Mouse (Mus musculus) embryo, embryonic 11.5 days (tissue): Measurements from ENCODE around the gene Lrriq4.

ENCODE experiments used
- DNase-seq: peaks from one replicate; pipeline ENCODE4 v3.0.0-alpha.2; 2012; ENCODE audit warnings: low read depth, low spot score

The Lrriq4 gene

DNA sequence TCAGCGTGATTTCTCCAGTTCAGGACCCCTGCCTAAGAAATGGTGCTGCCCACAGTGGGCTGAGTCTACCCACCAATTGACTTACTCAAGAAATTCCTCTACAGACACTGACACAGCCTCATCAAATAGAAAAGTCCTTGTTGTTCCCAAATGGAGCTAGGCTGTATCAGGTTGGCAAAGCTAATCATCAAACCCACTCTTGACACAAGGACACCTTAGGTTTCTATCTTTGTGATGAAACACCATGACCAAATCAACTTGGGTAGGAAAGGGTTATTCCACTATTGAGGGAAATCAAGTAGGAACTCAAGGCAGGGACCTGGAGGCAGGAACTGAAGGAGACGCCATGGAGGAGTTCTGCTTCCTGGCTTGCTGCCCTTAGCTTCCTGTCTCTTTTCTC lies at the start of gene Lrriq4:
Lrriq4 (plus strand) TSS at position 301 of the 400 bp plus-strand sequence.
- no peak for DNase-seq

- no peak for DNase-seq
Measured at GRCm38 (mm10) chr3:30595111-30595832, 49.0 kb upstream of the Lrriq4 start.

- no peak for DNase-seq
Measured at GRCm38 (mm10) chr3:30597271-30597670, 47.0 kb upstream of the Lrriq4 start.

DNA sequence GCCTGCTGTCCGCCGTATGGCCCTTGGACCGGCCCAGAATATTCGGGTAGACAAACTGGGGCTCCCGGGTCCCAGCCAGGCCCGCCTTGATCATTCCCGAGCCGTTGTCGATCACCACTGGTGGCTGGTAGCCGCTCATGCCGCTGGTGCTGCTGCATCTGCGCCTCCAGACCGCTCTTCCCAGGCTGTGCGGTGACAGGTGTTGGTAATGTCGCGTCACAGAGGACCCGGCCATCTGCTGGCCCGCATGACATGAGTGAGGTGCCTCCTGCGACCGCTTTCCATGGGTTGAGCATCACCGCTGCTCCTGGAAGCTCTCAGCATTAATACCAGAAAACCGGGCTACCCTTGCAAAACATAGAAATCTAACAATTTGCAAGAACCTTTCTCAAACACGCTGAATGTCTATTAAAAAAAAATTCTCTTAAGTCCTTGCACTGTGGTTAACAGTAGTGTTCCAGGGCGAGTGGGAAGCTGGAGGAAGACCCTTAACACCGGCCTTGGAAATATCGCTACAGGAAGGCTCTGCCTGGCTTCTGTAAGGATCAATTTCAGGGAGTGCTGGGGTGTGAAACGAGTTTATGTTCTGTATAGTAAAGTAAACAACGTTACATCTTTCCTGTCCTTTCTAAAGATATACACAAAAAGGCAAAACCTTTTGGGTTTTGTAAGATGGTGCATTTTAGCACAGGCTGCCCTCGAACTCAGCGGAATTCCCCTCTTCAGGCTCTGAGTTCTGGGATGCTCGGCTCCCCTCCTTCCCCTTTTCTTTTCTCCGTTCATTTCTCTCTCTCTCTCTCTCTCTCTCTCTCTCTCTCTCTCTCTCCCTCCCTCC lies 44.4 kb upstream of the Lrriq4 start, which contains the start of gene Actrt3:
Actrt3 (minus strand) TSS at position 229 of the 835 bp plus-strand sequence.
- DNase-seq, result no peak

DNA sequence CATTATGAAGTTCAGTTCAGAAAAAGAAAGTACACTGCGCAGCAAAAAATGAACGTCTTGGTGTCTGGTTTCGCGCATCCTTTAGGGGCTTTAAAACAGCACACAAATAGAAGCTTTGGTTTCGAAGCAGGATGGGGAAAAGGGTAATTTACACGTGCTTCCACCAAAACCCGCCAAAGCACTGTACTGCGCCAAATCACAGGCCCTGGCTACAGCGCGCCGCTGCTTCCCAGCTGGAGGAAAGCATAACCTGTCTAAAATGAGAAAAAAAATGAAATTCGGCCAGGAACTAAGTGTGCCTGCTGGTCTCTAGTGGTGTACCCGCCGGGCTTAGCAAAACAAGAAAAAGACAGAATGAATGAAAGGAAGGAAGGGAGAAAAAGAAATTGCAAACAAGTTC lies 43.6 kb upstream of the Lrriq4 start:
- no peak for DNase-seq

DNA sequence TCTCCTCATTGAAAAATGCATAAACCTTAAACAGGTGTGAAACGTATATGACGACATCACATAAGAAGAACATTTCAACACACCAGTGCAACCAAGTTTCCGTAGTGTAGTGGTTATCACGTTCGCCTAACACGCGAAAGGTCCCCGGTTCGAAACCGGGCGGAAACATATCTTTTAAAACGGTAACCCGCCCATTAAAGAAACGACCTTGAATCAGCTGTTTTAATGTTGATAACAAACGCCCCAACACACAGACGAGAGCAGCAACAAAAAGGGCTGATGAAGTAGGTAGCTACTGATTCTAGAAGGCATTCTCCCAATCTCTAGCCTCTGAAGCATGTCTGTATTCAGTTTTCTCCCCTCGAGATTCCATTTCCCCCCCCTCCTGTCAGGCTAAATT lies 43.1 kb upstream of the Lrriq4 start:
- DNase-seq, result peak; percentile 79

DNA sequence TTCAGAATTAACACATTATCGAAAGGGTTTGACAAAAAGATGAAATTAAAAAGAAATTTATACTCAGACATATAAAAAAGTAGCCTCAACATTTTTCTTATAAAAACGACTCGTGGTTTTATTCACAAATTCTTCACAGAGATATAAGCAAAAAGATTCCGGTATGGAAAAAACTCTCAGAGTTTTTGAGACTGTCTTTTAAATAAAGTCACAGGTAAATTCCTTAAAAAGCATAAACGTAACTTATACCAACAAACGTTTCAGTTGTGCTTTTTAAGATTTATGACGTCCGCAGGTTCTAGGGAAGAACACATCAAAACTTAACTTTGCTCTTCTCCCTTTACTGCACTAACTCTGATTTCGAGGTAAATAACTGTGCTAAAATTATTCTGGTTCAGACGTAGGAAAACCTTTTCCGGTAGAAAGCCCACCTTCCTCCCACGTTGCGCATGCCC lies 42.7 kb upstream of the Lrriq4 start:
- DNase-seq, result no peak

DNA sequence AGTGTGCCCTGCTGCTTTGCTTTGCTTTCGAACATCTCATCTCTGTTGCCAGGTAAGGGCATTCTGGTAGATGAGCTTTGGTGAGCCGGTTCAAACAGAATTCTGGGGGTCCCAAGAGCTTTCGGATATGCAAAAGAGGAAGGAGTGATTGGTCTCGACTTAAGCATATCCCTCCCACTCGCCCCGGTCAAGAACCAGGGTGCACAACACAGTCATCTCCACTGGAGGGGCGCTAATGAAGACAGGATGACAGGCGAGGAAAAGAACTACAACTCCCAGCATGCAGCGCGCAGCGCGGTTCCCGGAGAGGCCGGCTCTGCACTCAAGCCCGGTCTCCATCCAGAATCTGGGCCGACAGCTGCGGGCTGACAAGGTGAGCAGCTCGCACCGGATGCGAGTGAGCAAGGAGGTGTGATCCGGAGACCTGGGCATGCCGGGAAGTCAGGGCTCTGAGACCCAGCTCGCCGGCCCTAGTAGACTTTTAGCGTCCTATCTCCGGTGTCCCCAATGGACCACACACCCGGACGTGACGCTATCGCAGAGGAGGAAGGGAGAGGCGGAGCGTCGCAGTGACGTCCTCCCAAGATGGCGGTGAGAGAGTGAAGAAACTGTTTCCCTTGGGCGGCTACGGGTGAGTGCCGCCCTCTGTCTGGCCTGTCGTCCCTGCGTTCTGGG lies 42.1 kb upstream of the Lrriq4 start, which contains the start of gene Mynn:
Mynn (plus strand) TSS at position 1 of the 675 bp plus-strand sequence.
- DNase-seq, result peak; percentile 93

DNA sequence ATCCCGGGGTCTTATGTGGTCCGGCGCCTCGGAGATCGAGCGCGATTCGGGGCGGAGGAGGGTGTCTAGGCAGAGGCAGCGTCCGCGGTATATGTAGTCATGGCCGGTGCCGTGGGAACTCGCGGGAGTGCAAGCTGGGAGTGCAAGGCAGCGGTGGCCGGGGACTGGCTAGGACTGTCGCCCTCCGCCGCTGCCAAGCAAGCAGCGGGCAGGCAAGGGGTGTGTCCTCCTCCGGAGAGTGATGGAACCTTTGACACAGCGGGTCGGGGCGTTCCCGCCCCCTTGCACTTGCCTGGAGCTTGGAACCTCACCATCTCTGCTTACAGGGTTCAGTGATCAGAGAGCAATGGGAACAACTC lies 41.6 kb upstream of the Lrriq4 start:
- DNase-seq, result no peak

DNA sequence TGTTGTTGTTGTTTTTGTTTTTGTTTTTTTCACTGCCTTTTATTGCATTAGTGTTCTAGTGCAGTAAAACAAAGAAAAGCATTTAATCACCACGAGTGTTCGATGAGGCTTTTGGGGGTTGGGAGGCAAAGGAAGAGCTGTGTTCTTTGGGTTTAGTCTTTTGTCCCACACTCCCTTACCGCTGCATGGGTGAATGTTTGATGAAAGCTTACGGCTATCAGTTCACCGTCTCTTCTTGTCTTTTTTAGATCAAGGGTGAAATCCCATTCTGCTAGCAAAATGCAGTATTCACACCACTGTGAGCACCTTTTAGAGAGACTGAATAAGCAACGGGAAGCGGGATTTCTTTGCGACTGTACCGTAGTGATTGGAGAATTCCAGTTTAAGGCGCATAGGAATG lies 41.1 kb upstream of the Lrriq4 start:
- no peak for DNase-seq

DNA sequence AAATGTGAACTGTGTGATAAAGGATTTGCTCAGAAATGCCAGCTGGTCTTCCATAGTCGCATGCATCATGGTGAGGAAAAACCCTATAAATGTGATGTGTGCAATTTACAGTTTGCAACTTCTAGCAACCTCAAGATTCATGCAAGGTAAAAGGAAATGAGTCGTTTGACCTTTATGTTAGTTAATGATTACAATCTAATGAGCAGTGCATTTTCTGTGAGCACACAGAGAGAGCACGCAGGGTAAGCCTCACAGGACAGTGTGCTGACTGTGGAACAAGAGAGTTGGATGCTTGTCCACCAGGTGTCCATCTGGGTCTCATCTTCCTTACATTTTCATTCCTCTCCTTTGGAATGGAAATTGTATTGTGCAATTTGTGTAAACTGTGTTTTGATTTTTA lies 35.3 kb upstream of the Lrriq4 start:
- no peak for DNase-seq

- DNase-seq, result no peak
Measured at GRCm38 (mm10) chr3:30610930-30611329, 33.4 kb upstream of the Lrriq4 start.

DNA sequence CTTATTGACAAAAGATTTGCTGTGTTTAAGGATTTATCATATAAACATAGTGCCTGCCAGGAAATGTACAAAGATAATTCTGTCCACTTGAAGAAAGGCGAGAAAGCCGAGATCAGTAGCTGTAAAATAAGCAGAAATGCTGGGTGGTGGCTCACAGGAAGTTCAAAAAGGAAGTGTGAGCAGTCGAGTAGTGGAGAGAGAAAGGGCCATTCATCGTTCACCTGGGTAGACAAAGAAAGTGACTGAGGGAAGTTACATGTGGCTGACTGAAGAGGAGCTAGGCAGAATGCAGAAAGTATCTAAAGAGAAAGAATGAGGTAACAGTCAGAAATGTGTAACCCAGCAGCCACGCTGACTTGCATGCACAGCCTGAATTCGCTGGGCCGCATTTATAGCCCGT lies 24.2 kb upstream of the Lrriq4 start:
- no peak for DNase-seq

DNA sequence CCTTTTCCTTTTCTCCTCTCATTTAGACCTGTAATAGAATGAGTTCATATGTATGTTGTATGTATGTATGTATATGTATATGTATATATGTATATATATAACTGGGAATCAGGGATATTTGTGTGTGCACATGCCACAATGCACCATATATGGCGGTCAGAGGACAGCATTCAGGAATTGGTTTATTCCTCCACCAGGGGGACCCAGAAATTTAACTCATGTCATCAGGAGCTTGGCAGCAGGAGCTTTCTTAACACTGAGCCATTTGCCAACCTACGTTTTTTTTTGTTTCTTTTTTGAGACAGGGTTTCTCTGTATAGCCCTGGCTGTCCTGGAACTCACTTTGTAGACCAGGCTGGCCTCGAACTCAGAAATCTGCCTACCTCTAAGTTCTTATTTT lies 10.6 kb upstream of the Lrriq4 start:
- no peak for DNase-seq

DNA sequence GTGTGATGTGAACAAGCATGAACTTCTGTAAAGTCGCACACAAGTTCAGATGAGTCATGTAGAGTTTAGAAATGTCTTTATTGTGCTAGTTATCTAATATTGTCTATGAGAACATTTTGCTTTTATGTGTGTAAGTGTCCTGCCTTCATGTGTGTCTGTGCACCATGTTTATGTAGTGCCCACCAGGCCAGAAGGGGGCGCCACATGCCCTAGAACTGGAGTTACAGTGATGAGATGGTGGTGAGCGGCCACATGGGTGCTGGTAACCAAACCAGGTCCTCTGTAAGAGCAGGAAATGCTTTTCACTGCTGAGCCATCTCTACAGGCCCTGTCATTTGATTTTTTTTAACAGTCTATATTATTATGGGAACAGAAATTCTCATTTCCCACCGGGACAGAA lies 8.7 kb upstream of the Lrriq4 start:
- DNase-seq, result no peak

GRCm38 (mm10) chr3:30646761-30647160 lies 2.5 kb downstream of the Lrriq4 start:
- no peak for DNase-seq

- DNase-seq, result peak; percentile 47
Measured at GRCm38 (mm10) chr3:30647440-30648090, 3.3 kb downstream of the Lrriq4 start, which contains the start of gene Lrrc34. Lrrc34 (minus strand) TSS chr3:30647869.

DNA sequence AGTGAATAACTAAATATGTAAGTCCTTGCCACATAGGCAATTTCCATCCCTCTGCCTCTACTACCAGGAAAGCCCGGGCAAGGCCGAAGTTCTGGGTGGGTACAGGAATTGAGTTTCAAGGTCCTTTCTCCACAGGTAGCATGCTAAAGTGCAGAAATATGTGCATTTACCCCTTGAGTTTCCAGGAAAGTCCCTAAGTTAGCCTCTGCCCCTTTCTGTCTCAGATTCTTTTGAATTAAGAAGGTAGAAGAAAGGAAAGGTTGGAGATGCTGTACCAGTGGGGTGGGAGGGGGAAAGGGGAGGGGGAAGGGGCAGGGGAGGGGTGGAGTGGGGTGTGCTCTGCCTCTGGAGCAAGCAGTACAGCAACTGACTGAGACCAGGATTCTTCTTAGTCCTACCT lies 4.2 kb downstream of the Lrriq4 start:
- no peak for DNase-seq

DNA sequence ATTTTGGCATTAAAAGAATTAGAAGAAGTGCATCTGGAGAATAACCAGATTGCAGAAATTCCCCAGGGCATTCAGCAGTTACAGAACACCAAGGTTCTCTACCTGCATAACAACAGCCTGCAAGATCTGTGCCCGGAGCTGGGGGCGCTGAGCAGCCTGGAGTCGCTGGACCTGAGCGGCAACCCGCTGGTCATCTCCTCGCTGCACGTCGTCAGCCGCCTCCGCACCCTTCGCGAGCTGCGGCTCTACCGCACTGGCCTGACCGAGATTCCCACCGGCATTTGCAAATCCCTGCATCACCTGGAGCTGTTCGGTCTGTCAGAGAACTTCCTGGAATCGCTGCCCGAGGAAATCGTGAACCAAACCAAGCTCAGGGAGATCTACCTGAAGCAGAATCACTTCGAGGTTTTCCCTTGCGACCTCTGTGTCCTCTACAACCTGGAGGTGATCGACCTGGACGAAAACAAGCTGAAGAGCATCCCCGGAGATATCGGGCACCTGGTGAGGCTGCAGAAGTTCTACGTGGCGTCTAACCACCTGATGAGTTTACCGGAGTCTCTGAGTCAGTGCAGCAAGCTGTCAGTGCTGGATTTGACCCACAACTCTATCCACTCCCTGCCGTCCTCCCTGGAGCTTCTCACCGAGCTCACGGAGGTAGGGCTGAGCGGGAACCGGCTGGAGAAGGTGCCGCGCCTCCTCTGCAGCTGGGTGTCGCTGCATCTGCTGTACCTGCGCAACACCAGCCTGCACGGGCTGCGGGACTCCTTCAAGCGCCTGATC lies 5.9 kb downstream of the Lrriq4 start:
- DNase-seq, result no peak

DNA sequence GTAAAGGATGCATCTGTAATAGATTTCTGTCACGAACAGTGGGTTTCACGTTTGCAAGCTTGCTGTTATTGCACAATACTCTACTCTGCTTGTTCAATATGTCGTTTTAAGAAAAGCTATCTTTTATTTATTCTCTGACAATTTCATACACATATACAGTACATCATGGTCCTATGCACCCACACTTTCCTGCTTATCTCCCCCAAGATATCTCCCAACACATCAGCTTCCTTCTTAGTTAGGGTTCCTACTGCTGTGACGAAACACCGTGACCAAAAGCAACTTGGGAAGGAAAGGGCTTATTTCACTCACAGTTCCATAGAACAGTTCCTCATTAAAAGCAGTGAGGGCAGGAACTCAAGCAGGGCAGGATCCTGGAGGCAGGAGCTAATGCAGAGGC lies 11.6 kb downstream of the Lrriq4 start:
- DNase-seq, result no peak

DNA sequence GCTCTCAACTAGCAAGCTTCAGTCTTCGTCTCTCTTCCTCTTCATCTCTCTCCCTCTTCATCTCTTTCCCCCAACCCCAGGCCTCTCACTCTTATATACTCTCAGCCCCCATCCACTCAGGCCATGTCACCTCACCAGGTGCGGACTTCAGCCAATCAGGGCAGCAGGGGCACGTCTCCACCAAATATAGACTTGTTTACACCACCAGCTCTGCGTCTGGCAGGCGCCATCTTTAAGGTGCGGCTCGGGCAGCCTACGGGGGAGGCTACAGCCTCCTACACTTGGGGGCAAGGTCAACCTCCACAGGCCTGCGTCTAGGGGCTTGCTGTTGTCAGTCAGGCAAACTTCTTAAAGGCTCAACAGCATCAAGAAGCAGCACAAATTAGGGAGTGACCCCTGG lies 14.2 kb downstream of the Lrriq4 start:
- no peak for DNase-seq
